Mouse (Mus musculus): Measurements from ENCODE around the gene Pard6b. TPM values are rescaled to one million over a fixed set of nuclear protein-coding genes. Genes with fewer than 3 reads are reported as not detected.

The Pard6b gene
- polyA plus RNA-seq, 1 experiment from 2014 or later = 11.4 TPM

GRCm38 (mm10) chr2:168070425-168070824, 10.4 kb upstream of the Pard6b start:
- H3K4me2 ChIP-seq = no peak overlapping the region
- no peaks in the 10 kb centered on the region for H3K9me3 ChIP-seq
- H3K9ac ChIP-seq = no peak overlapping the region
- H3K4me1 ChIP-seq = peaks cover 13% of the 10 kb centered on the region
- H3K27me3 ChIP-seq = no peaks in the 10 kb centered on the region
- no peak for ATAC-seq (ENCODE audit: low FRiP score)
- H3K27ac ChIP-seq = no peak overlapping the region
- no peaks in the 10 kb centered on the region for H3K36me3 ChIP-seq (replicated peaks)
- 54% methylated on average over 5 of the region's 5 CpGs for WGBS
- H3K4me3 ChIP-seq (replicated peaks) = no peak overlapping the region

- Histone ChIP-seq H3K27me3 (no peaks in the 10 kb centered on the region), H3K9ac (peak overlapping the region; percentile 40; the same call in 1 of the 2 replicates), H3K4me3 (replicated peaks) (no peak overlapping the region), H3K4me2 (peak overlapping the region; percentile 13; the same call in 1 of the 2 replicates), H3K4me1 (peaks cover 9% of the 10 kb centered on the region), H3K9me3 (no peaks in the 10 kb centered on the region), H3K36me3 (replicated peaks) (no peaks in the 10 kb centered on the region), H3K27ac (peak overlapping the region; percentile 63)
- peak; percentile 33; the same call in 1 of the 2 replicates for ATAC-seq (ENCODE audit: low FRiP score)
- 8% methylated on average over 12 of the region's 12 CpGs for WGBS
Measured at GRCm38 (mm10) chr2:168072436-168073131, 8.2 kb upstream of the Pard6b start.

GRCm38 (mm10) chr2:168073722-168074121, 7.1 kb upstream of the Pard6b start:
- ATAC-seq (ENCODE audit: low FRiP score) = no peak
- H3K4me1 ChIP-seq = peaks cover 9% of the 10 kb centered on the region
- 84% methylated on average over 5 of the region's 5 CpGs for WGBS
- H3K9ac ChIP-seq = no peak overlapping the region
- H3K36me3 ChIP-seq (replicated peaks) = no peaks in the 10 kb centered on the region
- H3K9me3 ChIP-seq = no peaks in the 10 kb centered on the region
- no peak overlapping the region for H3K27ac ChIP-seq
- H3K4me3 ChIP-seq (replicated peaks) = no peak overlapping the region
- peaks cover 10% of the 10 kb centered on the region; the same call in 1 of the 2 replicates for H3K27me3 ChIP-seq
- H3K4me2 ChIP-seq = no peak overlapping the region

GRCm38 (mm10) chr2:168074457-168074856, 6.3 kb upstream of the Pard6b start:
- Histone ChIP-seq H3K4me2 (no peak overlapping the region), H3K36me3 (replicated peaks) (no peaks in the 10 kb centered on the region), H3K9me3 (no peaks in the 10 kb centered on the region), H3K9ac (no peak overlapping the region), H3K4me1 (peaks cover 9% of the 10 kb centered on the region), H3K27me3 (peaks cover 10% of the 10 kb centered on the region; the same call in 1 of the 2 replicates), H3K4me3 (replicated peaks) (no peak overlapping the region), H3K27ac (no peak overlapping the region)
- WGBS = 70% methylated on average over 3 of the region's 3 CpGs
- ATAC-seq (ENCODE audit: low FRiP score) = no peak

- H3K36me3 ChIP-seq (replicated peaks) = no peaks in the 10 kb centered on the region
- H3K4me1 ChIP-seq = peaks cover 24% of the 10 kb centered on the region
- peaks cover 12% of the 10 kb centered on the region; the same call in 1 of the 2 replicates for H3K27me3 ChIP-seq
- no peaks in the 10 kb centered on the region for H3K9me3 ChIP-seq
- no peak overlapping the region for H3K4me2 ChIP-seq
- H3K4me3 ChIP-seq (replicated peaks) = no peak overlapping the region
- H3K27ac ChIP-seq = no peak overlapping the region
- ATAC-seq (ENCODE audit: low FRiP score) = no peak
- no peak overlapping the region for H3K9ac ChIP-seq
- WGBS = 82% methylated on average over 20 of the region's 20 CpGs
Measured at GRCm38 (mm10) chr2:168076840-168077576, 3.8 kb upstream of the Pard6b start.

- H3K27ac ChIP-seq = no peak overlapping the region
- H3K4me3 ChIP-seq (replicated peaks) = no peak overlapping the region
- peaks cover 19% of the 10 kb centered on the region for H3K27me3 ChIP-seq
- peaks cover 23% of the 10 kb centered on the region for H3K4me1 ChIP-seq
- no peak overlapping the region for H3K9ac ChIP-seq
- WGBS = 47% methylated on average over 15 of the region's 15 CpGs
- no peaks in the 10 kb centered on the region for H3K36me3 ChIP-seq (replicated peaks)
- ATAC-seq (ENCODE audit: low FRiP score) = no peak
- no peak overlapping the region for H3K4me2 ChIP-seq
- H3K9me3 ChIP-seq = no peaks in the 10 kb centered on the region
Measured at GRCm38 (mm10) chr2:168078107-168078830, 2.5 kb upstream of the Pard6b start.

- H3K4me2 ChIP-seq = peak overlapping the region; percentile 96
- peak overlapping the region; percentile 78 for H3K27ac ChIP-seq
- H3K27me3 ChIP-seq = peaks cover 21% of the 10 kb centered on the region
- H3K9me3 ChIP-seq = no peaks in the 10 kb centered on the region
- peak overlapping the region; percentile 84 for H3K9ac ChIP-seq
- no peaks in the 10 kb centered on the region for H3K36me3 ChIP-seq (replicated peaks)
- H3K4me3 ChIP-seq (replicated peaks) = peak overlapping the region; percentile 83
- WGBS = under 1% methylated on average over 49 of the region's 49 CpGs
- no peak; the same call in 1 of the 2 replicates for ATAC-seq (ENCODE audit: low FRiP score)
- H3K4me1 ChIP-seq = peaks cover 23% of the 10 kb centered on the region
Measured at GRCm38 (mm10) chr2:168081299-168081932, 612 bp downstream of the Pard6b start.

GRCm38 (mm10) chr2:168081933-168082306, 1.1 kb downstream of the Pard6b start:
- no peaks in the 10 kb centered on the region for H3K9me3 ChIP-seq
- peak overlapping the region; percentile 84 for H3K9ac ChIP-seq
- H3K27ac ChIP-seq = no peak overlapping the region
- peaks cover 23% of the 10 kb centered on the region for H3K4me1 ChIP-seq
- peaks cover 21% of the 10 kb centered on the region for H3K27me3 ChIP-seq
- no peaks in the 10 kb centered on the region for H3K36me3 ChIP-seq (replicated peaks)
- H3K4me2 ChIP-seq = peak overlapping the region; percentile 96
- 4% methylated on average over 14 of the region's 14 CpGs for WGBS
- ATAC-seq (ENCODE audit: low FRiP score) = no peak
- peak overlapping the region; percentile 83 for H3K4me3 ChIP-seq (replicated peaks)

- Histone ChIP-seq H3K36me3 (replicated peaks) (0 out of 2 replicates have a peak, but pooled peaks cover 7% of the 10 kb centered on the region), H3K27me3 (peaks cover 13% of the 10 kb centered on the region), H3K27ac (no peak overlapping the region), H3K4me2 (no peak overlapping the region), H3K9ac (no peak overlapping the region), H3K9me3 (no peaks in the 10 kb centered on the region), H3K4me3 (replicated peaks) (no peak overlapping the region), H3K4me1 (peaks cover 23% of the 10 kb centered on the region)
- WGBS = 69% methylated on average over 2 of the region's 2 CpGs
- no peak for ATAC-seq (ENCODE audit: low FRiP score)
Measured at GRCm38 (mm10) chr2:168083593-168083992, 2.8 kb downstream of the Pard6b start.

- Histone ChIP-seq H3K9ac (no peak overlapping the region), H3K4me3 (replicated peaks) (no peak overlapping the region), H3K4me1 (peaks cover 23% of the 10 kb centered on the region), H3K9me3 (no peaks in the 10 kb centered on the region), H3K36me3 (replicated peaks) (peaks cover 11% of the 10 kb centered on the region; the same call in 1 of the 2 replicates), H3K4me2 (no peak overlapping the region), H3K27ac (no peak overlapping the region), H3K27me3 (peaks cover 11% of the 10 kb centered on the region)
- 95% methylated on average over 7 of the region's 7 CpGs for WGBS
- ATAC-seq (ENCODE audit: low FRiP score) = no peak
Measured at GRCm38 (mm10) chr2:168084228-168084627, 3.4 kb downstream of the Pard6b start.

GRCm38 (mm10) chr2:168085621-168086265, 4.9 kb downstream of the Pard6b start:
- ATAC-seq (ENCODE audit: low FRiP score) = no peak

More at GRCm38 (mm10) chr2:168085621-168086265, 4.9 kb downstream of the Pard6b start:
- Histone ChIP-seq H3K9me3 (no peaks in the 10 kb centered on the region), H3K27me3 (peaks cover 9% of the 10 kb centered on the region), H3K4me2 (no peak overlapping the region), H3K4me1 (peaks cover 16% of the 10 kb centered on the region), H3K36me3 (replicated peaks) (peaks cover 21% of the 10 kb centered on the region; the same call in 1 of the 2 replicates), H3K9ac (no peak overlapping the region), H3K27ac (no peak overlapping the region), H3K4me3 (replicated peaks) (no peak overlapping the region)
- 74% methylated on average over 10 of the region's 10 CpGs for WGBS
